Mouse (Mus musculus): ENCODE data around the gene Ei24. TPM values are rescaled to one million over a fixed set of nuclear protein-coding genes. Genes with fewer than 3 reads are reported as not detected.

Gene Ei24
- polyA plus RNA-seq, 1 experiment from 2014 or later, result 98.4 TPM

DNA sequence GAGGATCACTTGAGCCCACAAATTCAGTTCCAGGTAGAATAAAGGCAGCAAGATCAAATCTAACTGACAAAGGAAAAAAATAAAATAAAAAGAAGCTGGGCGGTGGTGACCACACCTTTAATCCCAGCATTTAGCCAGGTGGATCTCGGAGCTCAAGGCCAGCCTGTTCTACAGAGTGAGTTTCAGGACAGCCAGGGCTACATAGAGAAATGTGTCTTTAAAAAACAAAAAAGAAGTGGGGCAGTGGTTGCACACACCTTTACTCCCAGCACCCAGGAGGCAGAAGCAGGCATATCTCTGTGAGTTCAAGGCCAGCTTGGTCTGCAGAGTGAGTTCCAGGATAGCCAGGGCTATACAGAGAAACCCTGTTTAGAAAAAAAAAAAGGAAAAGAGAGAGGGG lies 4.8 kb upstream of the Ei24 start:
- Histone ChIP-seq H3K27ac (ENCODE audit: low read length) (no peak overlapping the region), H3K27me3 (ENCODE audit: control insufficient read depth, insufficient read depth, low read length) (no peaks in the 10 kb centered on the region), H3K36me3 (ENCODE audit: control insufficient read depth, insufficient read depth, low read length) (no peaks in the 10 kb centered on the region), H3K9ac (ENCODE audit: low read length) (no peak overlapping the region), H3K4me1 (ENCODE audit: control insufficient read depth, insufficient read depth, low read length) (no peaks in the 10 kb centered on the region), H3K4me2 (ENCODE audit: low read depth, low read length) (no peak overlapping the region), H3K4me3 (replicated peaks; ENCODE audit: low read length) (no peak overlapping the region), H3K9me3 (replicated peaks; ENCODE audit: control insufficient read depth, low read length) (no peaks in the 10 kb centered on the region)
- no peak for ATAC-seq (ENCODE audit: insufficient read depth, low FRiP score)
- WGBS, result 80% methylated on average over 2 of the region's 2 CpGs

DNA sequence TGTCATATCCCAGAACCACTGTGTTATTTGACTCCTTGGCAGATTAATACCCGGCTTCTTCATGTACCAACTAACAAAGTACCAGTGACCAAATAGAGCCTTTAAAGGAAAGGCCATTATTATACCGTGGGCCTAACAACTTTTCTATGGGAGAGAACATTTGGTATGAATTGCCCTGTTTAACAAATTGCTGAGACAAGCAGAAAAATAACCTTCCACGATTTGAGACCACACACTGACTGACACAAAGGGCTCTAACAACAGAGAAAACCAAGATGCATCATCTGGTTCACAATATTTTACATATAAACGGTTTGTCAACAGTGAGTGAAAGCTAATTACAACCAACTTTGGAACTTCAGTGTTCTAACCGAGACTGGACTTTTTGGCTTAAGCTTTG lies 969 bp downstream of the Ei24 start:
- no peaks in the 10 kb centered on the region for H3K27me3 ChIP-seq (ENCODE audit: control insufficient read depth, insufficient read depth, low read length)
- H3K9ac ChIP-seq (ENCODE audit: low read length), result peak overlapping the region; percentile 93
- 0 out of 2 replicates have a peak, but pooled peaks cover 2% of the 10 kb centered on the region for H3K36me3 ChIP-seq (ENCODE audit: control insufficient read depth, insufficient read depth, low read length)
- H3K4me2 ChIP-seq (ENCODE audit: low read depth, low read length), result peak overlapping the region; percentile 89
- H3K4me1 ChIP-seq (ENCODE audit: control insufficient read depth, insufficient read depth, low read length), result peaks cover 13% of the 10 kb centered on the region
- H3K4me3 ChIP-seq (replicated peaks; ENCODE audit: low read length), result peak overlapping the region; percentile 98
- ATAC-seq (ENCODE audit: insufficient read depth, low FRiP score), result no peak
- H3K27ac ChIP-seq (ENCODE audit: low read length), result no peak overlapping the region
- WGBS, result 13% methylated on average over 5 of the region's 5 CpGs
- H3K9me3 ChIP-seq (replicated peaks; ENCODE audit: control insufficient read depth, low read length), result no peaks in the 10 kb centered on the region

DNA sequence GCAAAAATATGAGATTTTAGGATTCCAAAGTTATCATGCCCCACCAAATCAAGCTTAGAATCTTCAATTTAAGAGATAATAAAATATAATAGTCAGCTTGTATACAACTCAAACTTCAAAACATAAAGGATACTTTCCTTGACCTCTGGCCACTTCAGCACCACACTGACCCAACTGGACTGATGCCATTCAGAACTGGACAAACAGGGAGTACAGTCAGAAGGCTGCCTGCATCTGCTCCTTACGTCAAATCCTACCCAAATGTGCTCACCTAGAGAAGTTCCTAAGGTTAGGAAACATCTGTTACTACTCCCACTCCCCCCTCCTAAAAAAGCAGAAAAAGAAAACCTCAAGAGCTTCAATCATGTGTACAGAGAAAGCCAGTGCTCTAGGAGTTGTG lies 1.6 kb downstream of the Ei24 start:
- no peak for ATAC-seq (ENCODE audit: insufficient read depth, low FRiP score)
- 66% methylated on average over 1 of the region's 1 CpGs for WGBS

DNA sequence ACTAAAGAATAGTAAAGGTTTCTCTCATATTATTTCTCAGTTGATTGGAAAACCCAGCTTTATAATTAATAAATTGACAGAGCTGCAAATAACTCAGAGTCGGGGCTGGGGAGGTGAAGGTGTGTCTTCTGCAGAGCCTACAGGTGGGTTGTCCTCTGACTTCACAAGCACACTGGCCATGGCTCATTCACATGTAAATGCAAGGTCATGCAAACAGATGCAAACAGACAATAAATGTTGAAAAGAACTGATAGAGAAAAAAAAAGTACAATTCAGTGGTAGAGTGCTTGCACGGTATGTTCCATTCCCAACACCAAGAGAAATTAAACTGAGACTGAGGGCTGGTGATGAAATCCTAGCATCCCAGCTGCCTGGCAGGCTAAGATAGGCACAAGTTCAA lies 2.7 kb downstream of the Ei24 start:
- H3K4me1 ChIP-seq (ENCODE audit: control insufficient read depth, insufficient read depth, low read length), result peaks cover 13% of the 10 kb centered on the region
- H3K27ac ChIP-seq (ENCODE audit: low read length), result no peak overlapping the region
- no peak overlapping the region for H3K4me2 ChIP-seq (ENCODE audit: low read depth, low read length)
- H3K27me3 ChIP-seq (ENCODE audit: control insufficient read depth, insufficient read depth, low read length), result no peaks in the 10 kb centered on the region
- H3K4me3 ChIP-seq (replicated peaks; ENCODE audit: low read length), result no peak overlapping the region
- ATAC-seq (ENCODE audit: insufficient read depth, low FRiP score), result no peak
- no peak overlapping the region for H3K9ac ChIP-seq (ENCODE audit: low read length)
- H3K36me3 ChIP-seq (ENCODE audit: control insufficient read depth, insufficient read depth, low read length), result peaks cover 6% of the 10 kb centered on the region; the same call in 1 of the 2 replicates
- WGBS, result 86% methylated on average over 2 of the region's 2 CpGs
- H3K9me3 ChIP-seq (replicated peaks; ENCODE audit: control insufficient read depth, low read length), result no peaks in the 10 kb centered on the region

More for the DNA sequence above, 1.6 kb downstream of the Ei24 start:
- Histone ChIP-seq H3K9ac (ENCODE audit: low read length) (0 out of 2 replicates have a peak overlapping the region, but pooled peaks have one; percentile 22), H3K27ac (ENCODE audit: low read length) (no peak overlapping the region), H3K4me3 (replicated peaks; ENCODE audit: low read length) (no peak overlapping the region), H3K36me3 (ENCODE audit: control insufficient read depth, insufficient read depth, low read length) (0 out of 2 replicates have a peak, but pooled peaks cover 3% of the 10 kb centered on the region), H3K4me1 (ENCODE audit: control insufficient read depth, insufficient read depth, low read length) (peaks cover 13% of the 10 kb centered on the region), H3K9me3 (replicated peaks; ENCODE audit: control insufficient read depth, low read length) (no peaks in the 10 kb centered on the region), H3K27me3 (ENCODE audit: control insufficient read depth, insufficient read depth, low read length) (no peaks in the 10 kb centered on the region), H3K4me2 (ENCODE audit: low read depth, low read length) (peak overlapping the region; percentile 89)

DNA sequence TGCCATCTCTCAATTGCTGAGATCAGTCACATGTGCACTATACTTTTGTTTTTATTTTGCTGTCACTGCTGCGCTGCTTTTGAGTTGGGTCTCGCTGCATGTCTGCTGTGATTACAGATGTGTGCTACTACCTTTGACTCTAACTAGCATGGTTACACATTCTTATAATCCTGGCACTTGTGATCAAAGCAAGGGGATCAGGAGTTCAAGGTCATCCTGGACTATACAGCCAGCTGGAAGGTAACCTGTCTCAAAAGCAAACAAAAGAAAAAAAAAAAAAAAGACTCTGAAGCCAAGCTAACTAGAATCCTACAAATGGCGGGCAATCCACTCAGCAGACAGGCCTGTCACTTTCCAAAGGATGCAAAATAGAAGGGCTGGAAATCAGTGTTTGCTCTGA lies 5.0 kb downstream of the Ei24 start:
- Histone ChIP-seq H3K27me3 (ENCODE audit: control insufficient read depth, insufficient read depth, low read length) (no peaks in the 10 kb centered on the region), H3K4me2 (ENCODE audit: low read depth, low read length) (no peak overlapping the region), H3K4me3 (replicated peaks; ENCODE audit: low read length) (no peak overlapping the region), H3K36me3 (ENCODE audit: control insufficient read depth, insufficient read depth, low read length) (peaks cover 10% of the 10 kb centered on the region), H3K4me1 (ENCODE audit: control insufficient read depth, insufficient read depth, low read length) (peaks cover 13% of the 10 kb centered on the region), H3K27ac (ENCODE audit: low read length) (no peak overlapping the region), H3K9me3 (replicated peaks; ENCODE audit: control insufficient read depth, low read length) (no peaks in the 10 kb centered on the region), H3K9ac (ENCODE audit: low read length) (no peak overlapping the region)
- WGBS, result 82% methylated on average over 3 of the region's 3 CpGs
- ATAC-seq (ENCODE audit: insufficient read depth, low FRiP score), result no peak

DNA sequence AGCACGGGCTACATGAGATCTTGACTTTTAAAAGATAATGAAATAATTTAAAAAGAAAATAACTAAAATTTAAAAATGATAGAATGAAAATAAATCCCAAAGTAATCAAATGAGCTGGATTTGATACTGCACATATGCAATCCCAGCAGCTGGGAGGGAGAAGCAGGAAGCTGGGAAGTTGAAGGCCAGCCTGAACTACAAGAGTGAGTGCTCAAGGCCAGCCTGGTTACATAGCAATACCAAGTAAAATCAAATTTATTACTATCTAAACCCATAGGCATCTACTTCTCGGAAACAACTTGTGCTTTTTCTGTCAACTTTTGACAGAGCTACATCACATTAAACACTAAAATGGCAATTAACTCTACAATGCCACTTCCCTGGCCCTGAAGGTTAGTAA lies 13.3 kb downstream of the Ei24 start:
- ATAC-seq (ENCODE audit: insufficient read depth, low FRiP score), result no peak
- H3K4me2 ChIP-seq (ENCODE audit: low read depth, low read length), result no peak overlapping the region
- no peaks in the 10 kb centered on the region for H3K9me3 ChIP-seq (replicated peaks; ENCODE audit: control insufficient read depth, low read length)
- no peak overlapping the region for H3K4me3 ChIP-seq (replicated peaks; ENCODE audit: low read length)
- H3K27me3 ChIP-seq (ENCODE audit: control insufficient read depth, insufficient read depth, low read length), result no peaks in the 10 kb centered on the region
- H3K27ac ChIP-seq (ENCODE audit: low read length), result no peak overlapping the region
- H3K4me1 ChIP-seq (ENCODE audit: control insufficient read depth, insufficient read depth, low read length), result no peaks in the 10 kb centered on the region
- 85% methylated on average over 2 of the region's 2 CpGs for WGBS
- no peak overlapping the region for H3K9ac ChIP-seq (ENCODE audit: low read length)
- H3K36me3 ChIP-seq (ENCODE audit: control insufficient read depth, insufficient read depth, low read length), result peaks cover 21% of the 10 kb centered on the region

DNA sequence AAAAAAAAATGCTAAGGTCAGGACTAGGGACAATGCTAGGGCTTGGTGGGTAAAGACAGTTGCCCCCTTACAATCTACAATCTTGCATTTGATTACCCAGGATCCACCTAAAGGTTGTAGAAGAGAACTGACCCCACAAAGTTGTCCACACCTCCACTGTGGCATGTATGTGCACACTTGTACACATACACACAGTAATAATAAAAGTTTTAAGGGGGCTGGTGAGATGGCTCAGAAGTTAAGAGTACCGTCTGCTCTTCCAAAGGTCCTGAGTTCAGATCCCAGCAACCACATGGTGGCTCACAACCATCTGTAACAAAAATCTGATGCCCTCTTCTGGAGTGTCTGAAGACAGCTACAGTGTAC lies 28.2 kb downstream of the Ei24 start:
- Histone ChIP-seq H3K27ac (ENCODE audit: low read length) (no peak overlapping the region), H3K9me3 (replicated peaks; ENCODE audit: control insufficient read depth, low read length) (no peaks in the 10 kb centered on the region), H3K4me1 (ENCODE audit: control insufficient read depth, insufficient read depth, low read length) (peaks cover 6% of the 10 kb centered on the region), H3K36me3 (ENCODE audit: control insufficient read depth, insufficient read depth, low read length) (peaks cover 2% of the 10 kb centered on the region; the same call in 1 of the 2 replicates), H3K4me3 (replicated peaks; ENCODE audit: low read length) (no peak overlapping the region), H3K27me3 (ENCODE audit: control insufficient read depth, insufficient read depth, low read length) (no peaks in the 10 kb centered on the region), H3K4me2 (ENCODE audit: low read depth, low read length) (no peak overlapping the region), H3K9ac (ENCODE audit: low read length) (no peak overlapping the region)
- ATAC-seq (ENCODE audit: insufficient read depth, low FRiP score), result no peak
- 85% methylated on average over 1 of the region's 1 CpGs for WGBS

DNA sequence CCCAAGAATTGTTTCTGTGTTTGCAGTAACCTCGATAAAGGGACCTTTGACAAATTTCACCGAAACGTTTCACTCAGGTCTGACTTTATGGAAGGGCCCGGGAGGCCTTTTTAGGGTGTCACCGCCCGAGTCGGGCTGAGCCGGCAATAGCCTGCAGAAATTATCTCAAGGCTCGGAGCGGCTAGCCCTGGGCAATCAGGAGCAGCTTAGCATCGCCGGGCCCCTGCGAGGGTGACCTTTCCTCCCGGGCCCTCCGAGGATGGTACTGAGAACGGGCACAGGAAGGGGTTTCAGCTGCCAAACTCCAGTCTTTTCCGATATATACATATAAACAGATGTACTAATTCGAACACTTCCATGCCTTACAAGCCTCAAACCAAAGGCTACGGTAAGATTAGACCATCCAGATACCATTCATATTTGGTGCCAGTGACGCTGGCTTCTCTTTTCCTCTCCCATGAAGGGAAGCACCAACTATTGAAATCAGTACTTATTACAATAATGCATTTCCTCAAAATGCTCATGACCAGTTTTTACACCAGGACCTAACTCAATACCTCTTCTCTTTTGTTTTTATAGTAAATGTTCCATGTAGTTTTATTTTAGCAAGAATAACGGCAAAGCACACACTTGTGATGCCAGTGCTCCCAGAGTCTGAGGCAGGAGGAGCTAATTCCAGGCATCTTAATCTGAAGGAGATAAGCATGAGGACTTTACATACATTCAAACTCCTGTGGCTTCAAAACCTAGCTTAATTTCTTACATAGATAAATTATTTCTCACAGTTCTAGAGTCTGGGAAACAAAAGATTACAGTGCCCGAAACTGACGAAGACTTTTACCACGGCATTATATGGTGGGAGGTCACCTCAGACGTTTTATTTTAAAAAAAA lies 28.8 kb downstream of the Ei24 start:
- no peak for ATAC-seq (ENCODE audit: insufficient read depth, low FRiP score)
- H3K4me1 ChIP-seq (ENCODE audit: control insufficient read depth, insufficient read depth, low read length), result peaks cover 6% of the 10 kb centered on the region
- WGBS, result 11% methylated on average over 25 of the region's 25 CpGs

More for the DNA sequence above, 28.8 kb downstream of the Ei24 start:
- H3K4me3 ChIP-seq (replicated peaks; ENCODE audit: low read length), result peak overlapping the region; percentile 81
- peak overlapping the region; percentile 66 for H3K4me2 ChIP-seq (ENCODE audit: low read depth, low read length)
- peak overlapping the region; percentile 71 for H3K9ac ChIP-seq (ENCODE audit: low read length)
- no peaks in the 10 kb centered on the region for H3K27me3 ChIP-seq (ENCODE audit: control insufficient read depth, insufficient read depth, low read length)
- H3K36me3 ChIP-seq (ENCODE audit: control insufficient read depth, insufficient read depth, low read length), result peaks cover 6% of the 10 kb centered on the region; the same call in 1 of the 2 replicates
- no peaks in the 10 kb centered on the region for H3K9me3 ChIP-seq (replicated peaks; ENCODE audit: control insufficient read depth, low read length)
- peak overlapping the region; percentile 85 for H3K27ac ChIP-seq (ENCODE audit: low read length)
